Mouse (Mus musculus) erythroblast, embryonic 14.5 days (primary cell): ENCODE results near the gene Pik3r5.

Experiments used
- GATA1 ChIP-seq: IDR thresholded peaks from 2 replicates; pipeline ENCODE4 v1.6.1; 2012; ENCODE audit warnings: low read length, inconsistent platforms, mixed read lengths
- TAL1 ChIP-seq: IDR thresholded peaks from 3 replicates; pipeline ENCODE4 v1.6.1; 2012; ENCODE audit warnings: low read length, inconsistent platforms, mixed read lengths

- TF ChIP-seq GATA1 (no peak), TAL1 (no peak)
Measured at GRCm38 (mm10) chr11:68475676-68476075, 43.8 kb downstream of the Pik3r5 start.
